Mouse (Mus musculus): ENCODE results near the gene Cyfip2.

- TF ChIP-seq CTCF (IDR thresholded peaks at IDR 0.05; ENCODE audit: borderline replicate concordance, insufficient read depth, low read depth, low read length) (no peak), POLR2A (IDR thresholded peaks at IDR 0.05; ENCODE audit: borderline replicate concordance, insufficient read depth, low read length) (no peak)
Observed at GRCm38 (mm10) chr11:46347756-46348155, 35.1 kb upstream of the Cyfip2 start.

All from cerebellum, adult 2 months (tissue).